Mouse (Mus musculus): ENCODE data around the gene Col3a1.
A peak's percentile ranks its signal among the peaks of the same experiment; 100 is the strongest.

The Col3a1 gene

DNA sequence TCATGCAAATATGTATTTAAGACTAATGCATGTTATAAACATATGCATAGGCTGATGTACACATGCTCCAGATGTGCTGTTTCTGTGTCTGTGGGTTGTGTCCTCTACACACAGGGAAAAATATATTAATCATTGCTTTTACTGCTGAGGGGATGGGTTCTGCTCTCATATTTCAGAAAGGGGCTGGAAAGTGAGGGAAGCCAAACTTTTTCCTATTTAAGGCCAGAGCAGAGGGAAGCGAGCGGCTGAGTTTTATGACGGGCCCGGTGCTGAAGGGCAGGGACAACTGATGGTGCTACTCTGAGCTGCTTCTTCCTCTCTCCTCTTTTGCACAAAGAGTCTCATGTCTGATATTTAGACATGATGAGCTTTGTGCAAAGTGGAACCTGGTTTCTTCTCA is at the start of gene Col3a1:
Col3a1 (plus strand) TSS at position 151 of the 400 bp plus-strand sequence.
- peak; percentile 18 for DNase-seq (ENCODE audit: low spot score)

DNA sequence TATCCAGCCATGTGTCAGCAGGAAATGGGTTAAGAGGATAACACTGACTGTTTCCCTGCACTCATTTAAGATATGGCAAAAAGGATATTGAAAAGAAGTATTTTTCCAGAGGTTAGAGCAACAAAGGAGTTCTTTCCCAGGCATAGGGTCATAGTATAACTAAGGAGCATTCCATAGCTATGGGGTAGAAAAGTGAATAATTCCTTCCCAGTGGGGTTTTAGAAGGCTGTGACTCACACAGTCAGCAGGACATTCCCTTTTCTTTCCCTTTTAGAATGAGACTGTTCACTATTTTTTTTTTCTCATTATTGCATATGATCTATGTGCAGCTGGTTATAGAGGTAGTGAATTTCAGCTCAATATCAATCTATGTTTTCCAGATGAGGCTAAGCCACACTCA is 41.9 kb upstream of the Col3a1 start:
- no peak for DNase-seq (ENCODE audit: low spot score)

DNA sequence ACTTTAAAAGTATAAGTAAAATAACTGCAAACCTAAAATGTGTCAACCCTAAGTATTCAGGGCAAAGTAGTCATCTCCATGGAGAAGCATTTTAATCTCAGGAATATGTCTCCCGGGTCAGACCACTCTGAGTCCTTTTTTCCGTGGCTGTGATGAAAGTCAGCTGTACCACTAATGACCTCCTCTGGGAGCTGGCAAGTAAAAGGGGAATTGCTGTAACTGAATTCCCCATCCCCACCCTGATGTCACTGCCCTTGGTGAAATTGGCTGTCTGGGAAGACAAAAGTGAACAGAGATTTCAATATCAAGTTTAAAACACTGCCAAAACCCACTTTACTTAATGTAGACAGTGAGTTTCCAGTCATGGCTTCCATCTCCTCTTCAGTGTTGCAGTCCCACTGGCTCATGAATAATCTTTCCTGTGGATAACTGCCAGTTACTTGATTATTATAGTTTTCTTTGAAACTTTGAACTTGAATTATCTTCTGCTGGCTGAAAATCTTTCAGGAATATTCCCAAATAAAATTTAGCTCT is 35.3 kb upstream of the Col3a1 start:
- no peak for DNase-seq (ENCODE audit: low spot score)

DNA sequence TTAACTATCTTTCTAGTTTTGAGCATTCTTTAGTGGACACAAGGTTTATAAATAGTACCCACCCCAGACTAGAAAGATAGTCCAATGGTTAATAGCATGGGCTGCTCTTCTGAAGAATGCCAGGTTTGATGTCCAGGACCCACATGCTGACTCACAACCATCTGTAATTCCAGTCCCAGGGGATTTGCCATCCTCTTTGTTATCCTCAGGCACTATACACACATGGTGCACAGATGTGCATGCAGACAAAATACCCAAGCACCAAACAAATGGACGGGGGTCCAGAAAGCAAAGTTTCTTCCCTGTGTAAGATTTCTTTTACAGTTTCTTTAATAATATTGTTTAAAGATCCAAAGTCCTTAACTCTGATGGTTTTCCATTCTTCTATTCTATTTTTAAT is 23.4 kb upstream of the Col3a1 start:
- no peak for DNase-seq (ENCODE audit: low spot score)

DNA sequence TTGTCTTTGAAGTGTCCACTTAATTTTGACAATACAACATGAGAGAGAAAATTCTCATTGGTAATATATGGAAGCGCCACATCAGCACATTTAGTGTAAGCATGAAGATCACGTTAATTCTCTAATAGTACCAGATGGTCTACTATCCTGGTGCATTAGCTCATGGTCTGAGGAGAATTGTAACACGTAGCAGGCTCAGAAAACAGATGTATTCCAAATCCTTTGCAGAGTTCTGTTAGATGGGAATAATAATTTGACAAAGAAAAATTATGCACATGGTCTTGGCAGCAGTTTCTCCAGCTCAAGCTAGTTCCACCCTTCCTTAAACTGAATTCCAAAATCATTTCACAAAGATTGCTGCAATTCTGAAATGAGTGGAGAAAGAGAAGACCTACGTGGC is 21.3 kb upstream of the Col3a1 start:
- no peak for DNase-seq (ENCODE audit: low spot score)

DNA sequence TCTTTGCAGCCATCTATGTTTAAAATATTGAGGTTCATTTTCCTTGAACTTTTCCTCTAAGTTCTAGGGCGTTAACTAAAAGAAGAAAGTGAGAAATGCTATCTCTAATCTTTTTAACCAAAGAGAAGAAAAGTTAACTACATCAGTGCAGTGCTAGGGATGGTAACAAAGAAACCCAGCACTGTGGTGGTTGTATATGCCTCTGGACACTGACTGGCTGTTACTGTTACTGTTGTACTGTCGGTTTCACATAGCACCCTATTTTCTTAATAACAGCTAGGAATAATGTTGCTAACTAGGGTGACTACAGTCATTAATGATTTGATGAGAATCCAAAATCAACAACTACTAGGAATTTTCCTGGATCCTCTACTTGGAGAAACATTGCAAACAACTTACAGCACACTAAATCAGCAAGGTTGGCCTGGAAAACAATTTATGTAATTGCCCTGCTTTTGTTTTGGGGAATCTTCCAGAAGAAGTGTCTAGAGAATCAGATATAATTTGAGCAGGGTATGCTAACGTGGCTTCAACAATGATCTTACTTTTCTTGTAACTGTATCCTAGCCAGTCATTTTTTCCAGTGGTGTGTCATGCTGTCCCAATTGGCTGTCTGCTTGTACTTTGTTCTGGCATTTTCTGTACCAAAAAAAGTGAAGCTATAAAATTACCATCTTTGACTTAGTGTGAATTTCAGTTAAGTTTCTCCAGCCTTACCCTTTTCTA is 11.8 kb upstream of the Col3a1 start:
- no peak for DNase-seq (ENCODE audit: low spot score)

DNA sequence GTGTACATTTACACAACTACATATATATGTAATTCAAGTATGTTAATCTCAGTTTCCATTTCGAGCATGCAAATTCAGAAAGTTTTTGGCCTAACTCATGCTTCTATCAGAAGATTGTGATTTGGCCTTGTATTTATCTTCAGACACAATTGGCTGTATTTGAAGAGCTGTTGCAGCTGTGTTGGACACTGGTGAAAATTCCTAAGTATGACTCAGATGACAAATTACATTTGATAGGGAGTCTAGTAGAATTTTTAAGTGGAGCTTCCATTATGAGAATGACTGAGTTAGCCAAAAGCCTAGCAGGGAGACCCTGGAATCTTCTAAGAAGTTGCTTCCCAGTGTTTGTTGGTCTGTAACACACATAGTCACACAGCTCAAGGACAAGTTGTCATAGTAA is 7.1 kb upstream of the Col3a1 start:
- peak; percentile 23 for DNase-seq (ENCODE audit: low spot score)

DNA sequence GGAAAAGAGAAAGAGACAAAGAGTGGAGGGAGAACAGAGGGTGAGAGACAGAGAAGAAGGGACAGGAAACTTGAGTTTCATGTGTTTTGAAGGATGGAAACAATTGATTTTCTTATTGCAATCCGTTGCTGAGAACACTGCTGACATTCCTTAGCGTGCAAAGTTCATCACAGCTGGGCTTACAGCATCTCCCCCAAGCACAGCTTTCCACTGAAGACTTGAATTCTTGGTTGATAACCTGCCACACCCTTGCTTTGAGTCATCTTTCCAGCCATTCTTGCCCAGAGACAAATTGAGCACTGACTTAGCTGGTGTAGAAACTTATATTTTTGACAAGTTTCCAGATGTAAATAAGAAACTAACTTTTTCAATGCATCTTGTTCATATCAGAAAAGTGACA is 2.3 kb upstream of the Col3a1 start:
- DNase-seq (ENCODE audit: low spot score) = no peak

DNA sequence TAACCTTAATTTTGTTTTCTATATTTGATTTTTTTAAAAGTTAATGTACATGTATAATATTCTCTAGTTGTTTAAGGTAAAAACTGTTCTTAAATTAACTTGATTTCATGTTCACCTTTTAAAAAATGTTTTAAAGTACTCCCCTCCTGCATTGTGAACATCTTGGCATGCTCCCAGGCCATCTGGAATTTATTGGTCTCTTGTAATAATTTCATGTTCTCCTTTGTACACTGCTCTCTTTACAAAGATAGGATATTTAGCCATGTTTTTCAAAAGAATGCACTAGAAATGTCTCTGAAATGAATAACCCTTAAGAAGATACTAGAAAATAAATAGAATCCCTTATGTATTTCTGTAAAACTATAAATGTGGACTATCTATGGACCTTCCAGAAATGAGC is 624 bp downstream of the Col3a1 start:
- no peak for DNase-seq (ENCODE audit: low spot score)

DNA sequence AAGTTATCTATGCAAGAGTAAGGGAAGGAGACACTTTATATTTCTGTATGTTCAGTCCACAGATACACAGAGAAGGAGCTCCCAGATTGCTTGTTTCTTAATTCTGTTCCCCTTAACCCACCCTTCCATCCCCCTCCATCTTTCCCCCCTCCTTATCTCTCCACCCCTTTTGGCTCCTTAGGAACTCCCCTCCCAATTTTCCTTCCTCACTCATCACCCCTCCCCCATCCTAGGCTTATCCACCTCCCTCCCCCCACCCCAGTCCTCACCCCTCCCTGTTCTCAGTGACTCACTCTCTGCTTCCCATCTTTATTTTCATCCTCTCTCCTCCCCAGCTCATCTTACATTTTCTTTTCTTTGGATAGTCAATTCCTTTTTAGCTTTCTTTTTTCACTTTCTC is 1.5 kb downstream of the Col3a1 start:
- no peak for DNase-seq (ENCODE audit: low spot score)

DNA sequence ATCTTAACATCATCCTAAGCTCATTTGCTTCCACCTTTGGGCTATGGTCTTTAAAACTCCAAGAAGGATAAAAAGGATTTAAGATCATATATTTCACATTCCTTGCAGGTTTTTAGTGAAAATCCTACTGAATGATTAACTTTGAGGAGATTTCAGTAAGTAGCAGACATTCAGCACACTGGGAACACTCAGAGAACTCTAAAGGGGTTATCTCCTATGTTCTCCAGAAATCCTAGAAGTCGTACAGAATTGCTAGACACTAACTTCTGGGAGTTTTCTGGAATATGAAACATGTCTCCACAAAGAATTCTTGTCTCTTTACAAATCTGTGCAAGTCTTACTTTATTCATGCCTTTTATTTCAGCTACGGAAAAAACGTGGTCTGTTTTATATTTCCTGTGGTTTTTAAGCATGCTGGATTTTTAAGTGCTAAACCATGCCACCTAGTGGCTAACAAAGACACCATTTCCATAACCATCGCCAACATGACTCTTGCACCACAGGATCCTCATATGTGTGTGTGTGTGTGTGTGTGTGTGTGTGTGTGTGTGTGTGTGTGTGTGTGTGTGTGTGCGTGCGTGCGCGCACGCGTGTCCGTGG is 2.5 kb downstream of the Col3a1 start:
- DNase-seq (ENCODE audit: low spot score) = no peak

DNA sequence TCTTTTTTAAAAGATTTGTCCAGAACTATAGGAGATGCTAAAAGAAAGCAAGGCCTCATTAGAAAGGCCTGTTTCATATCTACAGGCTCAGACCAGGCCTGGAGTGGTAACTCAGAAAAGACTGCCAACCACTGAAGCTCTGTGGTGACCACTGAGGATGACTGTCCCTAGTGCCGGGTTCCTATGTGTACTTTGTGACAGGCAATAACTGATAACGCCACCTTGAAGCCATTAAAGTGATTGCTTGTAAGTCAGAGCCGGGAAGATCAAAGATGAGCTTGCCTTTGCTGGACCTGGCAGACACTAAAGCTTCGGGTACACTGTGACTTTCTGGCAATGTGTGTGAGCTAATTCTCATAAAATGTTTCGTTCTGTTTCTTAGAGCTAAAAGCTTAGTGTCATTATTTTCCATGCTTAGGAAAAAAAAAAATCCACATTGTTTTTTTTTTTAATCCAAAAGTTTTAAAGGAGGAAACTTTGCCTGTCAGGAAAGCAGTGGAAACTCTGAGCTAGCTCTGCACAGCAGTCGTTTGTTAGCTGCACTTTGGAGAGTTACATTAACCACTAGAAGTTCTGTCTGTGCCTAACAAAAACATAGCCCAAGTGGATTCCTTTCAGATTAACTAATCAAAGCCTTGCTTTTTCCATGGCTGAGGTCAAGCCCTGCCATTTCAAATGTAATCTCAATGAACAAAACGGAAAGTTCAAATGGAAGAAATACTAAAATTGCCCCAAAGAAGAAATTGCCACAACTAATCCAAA is 4.6 kb downstream of the Col3a1 start:
- no peak for DNase-seq (ENCODE audit: low spot score)

DNA sequence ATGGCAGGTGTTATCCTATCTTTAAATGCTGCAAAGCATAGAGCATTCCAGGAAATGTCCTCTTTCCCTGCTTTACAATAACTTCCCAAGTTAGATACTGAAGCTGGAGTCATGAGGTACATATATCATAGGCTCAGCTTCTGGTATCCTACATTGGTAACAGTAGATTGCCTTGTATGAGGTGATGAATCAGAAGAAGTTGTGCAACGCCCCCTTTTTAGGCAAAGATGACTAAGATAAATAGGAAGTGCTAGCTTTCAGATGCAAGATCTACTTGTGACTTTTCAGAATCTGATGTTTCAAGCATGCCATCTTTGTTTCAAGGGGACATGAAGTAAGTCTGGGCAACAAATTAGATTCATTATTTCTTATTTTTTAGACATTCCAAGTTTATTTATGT is 6.9 kb downstream of the Col3a1 start:
- no peak for DNase-seq (ENCODE audit: low spot score)

DNA sequence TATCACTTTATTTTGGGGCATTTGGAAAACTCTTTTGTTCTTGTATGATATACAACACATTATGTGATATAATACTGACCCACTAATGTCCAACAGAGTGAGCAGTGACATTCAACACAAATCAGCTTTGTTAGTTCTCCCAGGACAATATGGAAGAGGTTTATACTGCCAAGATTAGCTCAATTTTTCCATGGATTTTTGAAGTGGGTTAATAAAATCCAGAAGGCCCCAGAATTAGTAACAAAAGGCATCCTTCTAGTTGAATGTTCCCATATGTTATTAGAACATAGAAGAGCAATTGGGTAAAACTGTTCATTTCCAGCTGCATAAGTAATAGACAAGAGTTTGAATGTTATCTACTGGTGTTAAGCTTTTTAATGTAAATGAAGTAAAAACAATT is 9.5 kb downstream of the Col3a1 start:
- DNase-seq (ENCODE audit: low spot score) = no peak

DNA sequence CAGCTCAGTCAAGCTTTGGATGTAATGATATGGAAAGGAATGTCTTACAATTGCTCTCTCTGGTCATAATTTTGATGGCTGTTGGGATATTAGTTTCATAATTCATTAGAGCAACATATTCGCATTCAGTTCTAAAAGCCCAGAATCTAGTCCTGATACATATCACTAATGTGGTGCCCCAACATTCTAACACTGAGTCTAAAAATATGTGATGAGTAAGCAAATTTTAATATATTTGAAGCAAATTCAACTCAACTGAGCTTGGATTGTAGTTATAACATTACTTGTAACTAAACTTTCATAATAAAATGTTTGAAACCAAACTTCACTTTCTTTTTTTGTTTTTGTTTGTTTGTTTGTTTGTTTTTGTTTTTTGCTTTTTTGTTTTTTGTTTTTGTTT is 17.8 kb downstream of the Col3a1 start:
- no peak for DNase-seq (ENCODE audit: low spot score)

DNA sequence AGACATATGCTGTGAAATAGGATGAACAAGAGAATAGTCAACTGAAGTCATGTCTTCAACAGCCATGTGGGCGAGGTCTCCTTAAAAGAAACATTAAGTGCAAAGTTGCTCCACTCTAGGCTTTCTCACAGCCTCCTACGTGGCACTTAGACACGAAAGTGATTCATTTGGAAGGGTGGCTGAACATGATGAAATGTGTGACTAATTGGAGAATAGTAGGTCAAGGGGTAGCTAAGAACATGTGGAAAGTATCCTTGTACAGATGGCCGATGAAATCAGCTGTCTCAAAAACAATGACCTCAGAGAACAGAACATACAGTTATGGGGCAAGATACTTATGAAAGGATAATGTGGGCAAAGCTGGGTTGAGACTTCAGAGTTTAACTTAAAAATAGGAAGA is 44.6 kb downstream of the Col3a1 start:
- no peak for DNase-seq (ENCODE audit: low spot score)

DNA sequence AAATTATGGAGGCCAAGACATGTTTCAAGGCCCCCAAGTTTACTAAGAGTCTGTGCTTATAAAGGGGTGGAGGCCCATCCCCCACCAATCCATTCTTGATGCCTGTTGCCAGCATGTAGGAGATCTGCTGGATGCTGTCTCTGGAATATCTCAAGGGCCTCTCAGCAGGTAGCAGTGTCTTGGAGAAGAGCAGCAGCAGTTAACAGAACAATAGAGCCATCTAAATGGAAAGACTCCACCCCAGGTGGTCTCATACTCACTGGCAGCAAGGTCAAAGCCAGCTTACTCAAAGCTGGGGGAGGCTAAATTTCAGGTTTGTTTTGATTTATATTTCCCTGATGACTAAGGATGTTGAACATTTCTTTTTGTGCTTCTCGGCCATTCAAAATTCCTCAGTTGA is 46.7 kb downstream of the Col3a1 start:
- DNase-seq (ENCODE audit: low spot score) = no peak

DNA sequence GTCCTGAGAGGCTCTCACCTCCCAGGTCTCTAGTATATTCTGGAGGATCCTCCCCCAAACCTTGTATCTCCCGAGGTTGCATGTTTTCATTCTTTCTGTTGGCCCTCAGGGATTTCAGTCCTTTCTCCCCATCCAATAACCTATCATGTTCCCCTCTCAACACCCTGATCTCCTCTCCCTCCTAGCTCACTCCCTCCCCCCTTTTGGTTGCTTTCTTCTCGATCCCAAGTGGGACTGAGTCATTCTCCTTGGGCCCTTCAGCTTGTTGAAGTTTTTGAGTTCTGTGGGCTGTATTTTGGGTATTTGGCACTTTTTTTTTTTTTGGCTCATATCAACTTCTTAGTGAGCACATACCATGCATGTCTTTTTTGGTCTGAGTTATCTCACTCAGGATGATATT is 47.8 kb downstream of the Col3a1 start:
- no peak for DNase-seq (ENCODE audit: low spot score)

DNA sequence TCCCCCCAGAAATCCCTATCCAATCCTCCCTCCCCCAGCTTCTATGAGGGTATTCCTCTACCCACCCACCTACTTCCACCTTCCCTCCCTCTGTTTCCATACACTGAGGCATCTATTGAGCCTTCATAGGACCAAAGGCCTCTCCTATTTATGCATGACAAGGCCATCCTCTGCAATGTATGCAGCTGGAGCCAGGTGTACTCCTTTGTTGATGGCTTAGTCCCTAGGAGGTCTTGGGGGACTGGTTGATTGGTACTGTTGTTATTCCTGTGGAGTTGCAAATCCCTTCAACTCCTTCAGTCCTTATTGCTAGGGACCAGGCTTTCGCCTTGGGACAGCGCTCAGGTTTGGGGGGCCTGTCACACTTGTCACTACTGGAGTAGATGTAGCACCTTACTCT is 48.3 kb downstream of the Col3a1 start:
- no peak for DNase-seq (ENCODE audit: low spot score)

DNA sequence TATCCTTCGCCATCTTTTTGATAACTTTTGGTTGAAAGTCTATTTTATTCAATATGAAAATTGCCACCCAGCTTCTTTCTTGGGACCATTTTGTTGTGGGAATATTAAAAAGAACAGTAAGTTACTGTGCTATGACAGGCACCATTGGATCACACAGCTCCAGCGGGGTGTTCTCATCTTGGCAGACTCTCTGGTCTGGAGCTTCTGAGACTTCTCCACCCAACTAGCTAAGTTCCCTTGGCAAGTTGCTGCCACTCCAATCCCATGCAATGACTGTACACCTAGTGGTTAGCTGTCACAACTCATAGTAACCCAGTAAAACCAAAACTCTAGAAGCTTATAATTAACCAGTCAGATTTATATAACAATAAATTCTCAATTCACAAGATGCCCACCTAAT is 51.9 kb downstream of the Col3a1 start:
- DNase-seq (ENCODE audit: low spot score) = no peak

DNA sequence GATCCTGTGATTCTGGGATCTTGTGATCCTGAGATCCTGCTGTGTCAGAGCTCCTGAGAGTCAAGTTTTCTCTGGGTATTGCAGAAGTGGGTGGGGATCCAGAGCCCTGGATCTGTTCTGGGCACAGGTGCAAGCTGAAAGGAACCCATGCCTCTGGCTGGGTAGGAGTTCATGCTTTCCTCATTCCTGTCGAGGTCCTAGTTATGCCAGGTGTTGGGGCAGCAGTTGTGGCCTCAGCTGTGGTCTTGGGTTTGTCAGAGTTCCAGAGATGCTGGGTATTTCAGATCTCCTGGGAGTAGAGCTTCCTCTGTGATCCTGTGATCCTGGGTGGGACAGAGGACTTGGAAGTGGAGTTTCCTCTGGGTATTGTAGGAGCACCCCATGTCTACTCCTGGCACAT is 54.1 kb downstream of the Col3a1 start:
- DNase-seq (ENCODE audit: low spot score) = no peak

DNA sequence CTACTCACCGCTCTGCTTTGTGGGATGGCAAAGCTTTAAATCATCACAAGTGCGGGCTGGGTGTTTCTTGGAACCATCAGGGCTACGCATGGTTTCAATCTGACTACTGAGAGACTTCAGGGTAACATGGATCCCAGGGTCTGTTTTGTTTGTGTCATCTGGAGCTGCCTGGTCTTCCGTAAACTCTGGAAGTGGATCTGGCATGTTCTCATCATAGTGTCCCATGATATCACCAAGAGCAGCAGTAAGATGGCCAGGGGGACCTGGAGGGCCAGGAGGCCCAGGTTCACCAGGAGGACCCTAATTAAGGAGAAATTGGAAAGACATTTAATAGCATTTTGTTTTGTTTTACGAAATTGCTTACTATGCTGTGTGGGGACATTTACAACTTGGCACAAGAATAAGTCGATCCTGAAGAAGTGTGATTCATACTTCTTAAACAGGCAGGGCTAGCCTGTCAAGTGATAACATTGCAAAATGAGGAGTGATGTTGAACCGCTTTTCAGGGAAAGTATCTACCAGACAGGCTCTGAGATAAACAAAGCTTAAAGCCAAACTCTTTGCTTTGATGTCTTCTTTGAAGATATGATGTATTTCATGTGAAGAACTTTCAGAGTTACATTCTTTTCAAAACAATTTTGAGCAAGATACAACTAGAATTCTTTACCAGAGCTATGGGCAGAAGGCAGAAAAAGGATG is 68.8 kb downstream of the Col3a1 start:
- DNase-seq (ENCODE audit: low spot score) = no peak

DNA sequence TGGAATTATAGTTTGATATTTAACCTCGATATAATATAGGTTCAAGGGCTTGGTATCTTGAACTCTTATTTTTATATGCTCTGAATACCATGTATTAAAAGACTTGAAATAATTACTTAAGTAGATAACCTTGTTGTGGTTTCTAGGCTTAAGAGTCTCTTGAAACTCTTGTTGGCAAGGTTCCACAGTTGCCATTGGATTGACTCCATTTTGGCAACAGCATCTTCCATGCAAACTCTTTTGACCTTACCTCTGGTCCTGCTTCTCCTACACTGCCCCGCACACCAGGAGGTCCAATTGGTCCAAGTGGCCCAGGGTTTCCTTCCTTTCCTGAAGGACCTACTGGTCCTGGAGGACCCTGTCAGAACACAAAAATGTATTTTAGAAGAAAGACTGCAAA is 70.5 kb downstream of the Col3a1 start:
- no peak for DNase-seq (ENCODE audit: low spot score)
